Mouse (Mus musculus): Measurements from ENCODE around the gene Cyp39a1.

GRCm38 (mm10) chr17:43651314-43652046 lies 15.7 kb upstream of the Cyp39a1 start:
- TF ChIP-seq POLR2A (IDR thresholded peaks at IDR 0.05; ENCODE audit: borderline replicate concordance, low read depth, low read length), result no peak
- TF ChIP-seq CTCF (IDR thresholded peaks at IDR 0.05; ENCODE audit: low read depth, low read length), result no peak
